Mouse (Mus musculus) large intestine, adult 2 months (tissue): ENCODE results near the gene Prr15. TPM values are rescaled to one million over a fixed set of nuclear protein-coding genes. Genes with fewer than 3 reads are reported as not detected.

ENCODE experiments used
- DNase-seq: peaks from one replicate; pipeline ENCODE4 v3.0.0-alpha.2; 2012; ENCODE audit warnings: low read depth, low spot score
- WGBS: fragments of 180-500 bp; shearing (Covaris S2); methylation state at CpG from one replicate; pipeline ENCODE4 v1.1.7; 2018; 5-methylcytosine and 5-hydroxymethylcytosine counted together
- polyA plus RNA-seq: library from polyadenylated mRNA; depleted of rRNA; stranded (reverse); fragments of >200 nt; gene quantifications from 2 replicates; pipeline ENCODE4 v1.2.3, GENCODE M21; 2012; rRNA removed

The Prr15 gene
- polyA plus RNA-seq, 1 experiment = 46.2 TPM

DNA sequence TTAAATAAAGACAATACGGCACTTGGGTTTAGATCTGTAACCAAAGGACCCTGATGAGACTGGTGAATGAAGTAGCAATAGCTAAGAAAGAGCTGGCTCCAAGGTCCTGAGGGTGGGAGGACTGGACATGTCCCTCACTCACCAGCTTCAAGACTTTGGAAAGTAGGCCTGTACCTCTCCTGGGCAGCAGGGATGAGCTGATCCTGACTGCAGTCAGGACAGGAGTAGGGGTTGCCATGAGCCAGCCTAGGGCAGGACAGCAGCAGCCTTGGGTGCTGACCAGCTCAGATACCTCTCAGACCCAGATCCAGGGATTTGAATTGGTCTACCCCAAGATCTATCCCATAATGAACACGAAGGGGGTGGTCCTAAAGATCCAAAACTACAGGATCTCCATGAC lies 53.7 kb downstream of the Prr15 start:
- 78% methylated on average over 2 of the region's 2 CpGs for WGBS
- DNase-seq = no peak

Other genes starting within 250 kb of the Prr15 start
- 5.3 and 6.5 TPM in 2 replicates for gene Wipf3, start 103.8 kb downstream of the Prr15 start, polyA plus RNA-seq
- gene Scrn1, start 240.7 kb downstream of the Prr15 start, polyA plus RNA-seq = 1.1 TPM in 2 replicates